Mouse (Mus musculus): ENCODE measurements around the gene Paox.
A peak's percentile ranks its signal among the peaks of the same experiment; 100 is the strongest.

Paox gene

GRCm38 (mm10) chr7:140115583-140116328 is at the start of gene Paox:
Paox (plus strand) TSS chr7:140115799.
- DNase-seq (ENCODE audit: low spot score) = peak; percentile 46

- DNase-seq (ENCODE audit: low spot score) = no peak
Observed at GRCm38 (mm10) chr7:140067397-140067796, 48.2 kb upstream of the Paox start.

- DNase-seq (ENCODE audit: low spot score) = no peak
Observed at GRCm38 (mm10) chr7:140070042-140070711, 45.4 kb upstream of the Paox start.

GRCm38 (mm10) chr7:140077698-140078097 is 37.9 kb upstream of the Paox start:
- no peak for DNase-seq (ENCODE audit: low spot score)

GRCm38 (mm10) chr7:140078711-140079110 is 36.9 kb upstream of the Paox start:
- DNase-seq (ENCODE audit: low spot score) = peak; percentile 54

- peak; percentile 54 for DNase-seq (ENCODE audit: low spot score)
Observed at GRCm38 (mm10) chr7:140080503-140081156, 35.0 kb upstream of the Paox start.

- DNase-seq (ENCODE audit: low spot score) = no peak
Observed at GRCm38 (mm10) chr7:140081408-140082241, 34.0 kb upstream of the Paox start.

GRCm38 (mm10) chr7:140082242-140082678 is 33.3 kb upstream of the Paox start, which contains the start of gene Caly:
Caly (minus strand) TSS chr7:140082548.
- DNase-seq (ENCODE audit: low spot score) = no peak

- no peak for DNase-seq (ENCODE audit: low spot score)
Observed at GRCm38 (mm10) chr7:140090601-140091000, 25.0 kb upstream of the Paox start.

GRCm38 (mm10) chr7:140092924-140093528 is 22.6 kb upstream of the Paox start, which contains the start of gene Prap1:
Prap1 (plus strand) TSS chr7:140093395.
- DNase-seq (ENCODE audit: low spot score) = no peak

- DNase-seq (ENCODE audit: low spot score) = no peak
Observed at GRCm38 (mm10) chr7:140094954-140095353, 20.6 kb upstream of the Paox start.

GRCm38 (mm10) chr7:140095556-140095955 is 20.0 kb upstream of the Paox start:
- no peak for DNase-seq (ENCODE audit: low spot score)

GRCm38 (mm10) chr7:140096055-140096454 is 19.5 kb upstream of the Paox start:
- DNase-seq (ENCODE audit: low spot score) = no peak

GRCm38 (mm10) chr7:140098466-140098865 is 17.1 kb upstream of the Paox start:
- DNase-seq (ENCODE audit: low spot score) = no peak

- no peak for DNase-seq (ENCODE audit: low spot score)
Observed at GRCm38 (mm10) chr7:140101498-140101897, 14.1 kb upstream of the Paox start.

- DNase-seq (ENCODE audit: low spot score) = peak; percentile 76
Observed at GRCm38 (mm10) chr7:140101993-140102860, 13.4 kb upstream of the Paox start, which contains the start of gene Fuom. Fuom (minus strand) TSS chr7:140102441.

GRCm38 (mm10) chr7:140104009-140104408 is 11.6 kb upstream of the Paox start:
- no peak for DNase-seq (ENCODE audit: low spot score)

- DNase-seq (ENCODE audit: low spot score) = no peak
Observed at GRCm38 (mm10) chr7:140111943-140112342, 3.7 kb upstream of the Paox start.

- peak; percentile 73 for DNase-seq (ENCODE audit: low spot score)
Observed at GRCm38 (mm10) chr7:140116329-140117054, 893 bp downstream of the Paox start, which contains the start of gene Echs1. Echs1 (minus strand) TSS chr7:140116476.

GRCm38 (mm10) chr7:140120484-140120883 is 4.9 kb downstream of the Paox start:
- DNase-seq (ENCODE audit: low spot score) = no peak
